Mouse (Mus musculus): ENCODE results near the gene Zfp316. TPM values are rescaled to one million over a fixed set of nuclear protein-coding genes. Genes with fewer than 3 reads are reported as not detected.

Gene Zfp316
- total and polyA plus RNA-seq, 3 experiments: 4.3 to 4.8 TPM; not detected in 1

GRCm38 (mm10) chr5:143265409-143265808, 4.4 kb downstream of the Zfp316 start:
- H3K27me3 ChIP-seq (ENCODE audit: control insufficient read depth in 1 of 2, insufficient read depth in 2 of 2, low read length in 2 of 2): no peaks in the 10 kb centered on the region
- DNase-seq (ENCODE audit: low read depth, low spot score): no peak
- TF ChIP-seq HCFC1 (IDR thresholded peaks at IDR 0.05; ENCODE audit: low read depth, low read length): peak; percentile 56; the same call in 1 of the 2 replicates
- TF ChIP-seq TCF12 (IDR thresholded peaks at IDR 0.05; ENCODE audit: low read depth, low read length): no peak
- no peak for TF ChIP-seq GATA1 (IDR thresholded peaks at IDR 0.05; ENCODE audit: low read depth, low read length)
- no peak overlapping the region for H3K27ac ChIP-seq (ENCODE audit: control insufficient read depth, low read depth, low read length)
- no peak overlapping the region for H3K9ac ChIP-seq (ENCODE audit: control insufficient read depth, low read depth, low read length, poor library complexity, severe bottlenecking)
- no peaks in the 10 kb centered on the region for H3K9me3 ChIP-seq (replicated peaks; ENCODE audit: insufficient read depth, low read length)
- H3K4me3 ChIP-seq (ENCODE audit: control insufficient read depth in 1 of 2, insufficient read depth in 1 of 2, low read depth in 2 of 2, low read length in 2 of 2): no peak overlapping the region
- no peaks in the 10 kb centered on the region for H3K36me3 ChIP-seq (ENCODE audit: control insufficient read depth in 1 of 2, insufficient read depth in 2 of 2, low read length in 2 of 2)
- peaks cover 2 to 3% of the 10 kb centered on the region in 2 experiments; a peak in 1 of 4 replicates for H3K4me1 ChIP-seq (ENCODE audit: control insufficient read depth in 1 of 2, insufficient read depth in 2 of 2, low read length in 2 of 2)
- H3K79me2 ChIP-seq (ENCODE audit: control insufficient read depth, insufficient read depth, low read length, poor library complexity): peaks cover 7% of the 10 kb centered on the region

- H3K9ac ChIP-seq (ENCODE audit: control insufficient read depth, low read depth, low read length, poor library complexity, severe bottlenecking): no peak overlapping the region
- no peaks in the 10 kb centered on the region for H3K36me3 ChIP-seq (ENCODE audit: control insufficient read depth in 1 of 2, insufficient read depth in 2 of 2, low read length in 2 of 2)
- DNase-seq (ENCODE audit: low read depth, low spot score): no peak
- H3K27ac ChIP-seq (ENCODE audit: control insufficient read depth, low read depth, low read length): no peak overlapping the region
- 0 out of 4 replicates have a peak, but pooled peaks cover 0 to under 1% of the 10 kb centered on the region in 2 experiments for H3K4me1 ChIP-seq (ENCODE audit: control insufficient read depth in 1 of 2, insufficient read depth in 2 of 2, low read length in 2 of 2)
- peaks cover 3% of the 10 kb centered on the region; the same call in 1 of the 2 replicates for H3K79me2 ChIP-seq (ENCODE audit: control insufficient read depth, insufficient read depth, low read length, poor library complexity)
- H3K9me3 ChIP-seq (replicated peaks; ENCODE audit: insufficient read depth, low read length): no peaks in the 10 kb centered on the region
- TF ChIP-seq MYC (IDR thresholded peaks at IDR 0.05; ENCODE audit: low read depth, low read length): no peak
- TF ChIP-seq NELFE (IDR thresholded peaks at IDR 0.05; ENCODE audit: low read depth, low read length): no peak
- TF ChIP-seq UBTF (IDR thresholded peaks at IDR 0.05; ENCODE audit: borderline replicate concordance, insufficient read depth, low read depth, low read length): no peak
- TF ChIP-seq POLR2AphosphoS2 (IDR thresholded peaks at IDR 0.05; ENCODE audit: low read length): no peak
- no peaks in the 10 kb centered on the region for H3K27me3 ChIP-seq (ENCODE audit: control insufficient read depth in 1 of 2, insufficient read depth in 2 of 2, low read length in 2 of 2)
- H3K4me3 ChIP-seq (ENCODE audit: control insufficient read depth in 1 of 2, insufficient read depth in 1 of 2, low read depth in 2 of 2, low read length in 2 of 2): no peak overlapping the region
These were observed 5.1 kb downstream of the Zfp316 start for GRCm38 (mm10) chr5:143264689-143265088.

- TF ChIP-seq JUND (IDR thresholded peaks at IDR 0.05; ENCODE audit: low read depth, low read length) (no peak), MAX (IDR thresholded peaks at IDR 0.05; ENCODE audit: low read length) (no peak), EP300 (IDR thresholded peaks at IDR 0.05; ENCODE audit: low read depth in 1 of 2, low read length in 2 of 2) (no peak), MEF2A (IDR thresholded peaks at IDR 0.05; ENCODE audit: extremely low read depth, insufficient replicate concordance, low read depth, low read length, poor library complexity, severe bottlenecking) (no peak), ZKSCAN1 (IDR thresholded peaks at IDR 0.05; ENCODE audit: low read depth, low read length) (no peak), MAFK (IDR thresholded peaks at IDR 0.05; ENCODE audit: borderline replicate concordance, low read depth, low read length) (no peak)
- H3K79me2 ChIP-seq (ENCODE audit: control insufficient read depth, insufficient read depth, low read length, poor library complexity): no peaks in the 10 kb centered on the region
- no peak for DNase-seq (ENCODE audit: low read depth, low spot score)
- H3K27me3 ChIP-seq (ENCODE audit: control insufficient read depth in 1 of 2, insufficient read depth in 2 of 2, low read length in 2 of 2): no peaks in the 10 kb centered on the region
- H3K36me3 ChIP-seq (ENCODE audit: control insufficient read depth in 1 of 2, insufficient read depth in 2 of 2, low read length in 2 of 2): peaks cover 0 to 4% of the 10 kb centered on the region in 2 experiments; a peak in 1 of 4 replicates
- H3K27ac ChIP-seq (ENCODE audit: control insufficient read depth, low read depth, low read length): no peak overlapping the region
- H3K4me3 ChIP-seq (ENCODE audit: control insufficient read depth in 1 of 2, insufficient read depth in 1 of 2, low read depth in 2 of 2, low read length in 2 of 2): no peak overlapping the region
- H3K9ac ChIP-seq (ENCODE audit: control insufficient read depth, low read depth, low read length, poor library complexity, severe bottlenecking): no peak overlapping the region
- peaks cover 5 to 13% of the 10 kb centered on the region in 2 experiments for H3K4me1 ChIP-seq (ENCODE audit: control insufficient read depth in 1 of 2, insufficient read depth in 2 of 2, low read length in 2 of 2)
- H3K9me3 ChIP-seq (replicated peaks; ENCODE audit: insufficient read depth, low read length): no peaks in the 10 kb centered on the region
These were observed 8.2 kb downstream of the Zfp316 start for GRCm38 (mm10) chr5:143261636-143262035.
